Mouse (Mus musculus) left cerebral cortex, postnatal 10 days (tissue): ENCODE data around the gene Methig1. TPM values are rescaled to one million over a fixed set of nuclear protein-coding genes. Genes with fewer than 3 reads are reported as not detected.
"Not testable (repeated sequence)": the region's sequence is repeated elsewhere in the genome, so short reads cannot be mapped to it uniquely, and the experiment has no call there.

Experiments
- DNase-seq, 2 experiments: peaks; one replicate each; pipeline ENCODE4 v3.0.0; 2021 to 2022; ENCODE audit warnings: low spot score in 2 of 2, mixed read lengths in 1 of 2; ENCODE audit errors: extremely low spot score in 1 of 2
- intact Hi-C: fragments of 180-260 bp; cut with DNase I; formaldehyde crosslinking; loops from one replicate; pipeline ENCODE4 v1.15.1; 2025
- total RNA-seq, 2 experiments: library from RNA; stranded (reverse); gene quantifications; 2 replicates each; pipeline ENCODE4 v1.2.3; 2021

Gene Methig1
- total RNA-seq, 2 experiments from 2014 or later, result not detected

- intact Hi-C loops, DNase-seq: not testable (repeated sequence)
Measured at GRCm38 (mm10) chr15:100332077-100332961, 20.6 kb upstream of the Methig1 start.

DNA sequence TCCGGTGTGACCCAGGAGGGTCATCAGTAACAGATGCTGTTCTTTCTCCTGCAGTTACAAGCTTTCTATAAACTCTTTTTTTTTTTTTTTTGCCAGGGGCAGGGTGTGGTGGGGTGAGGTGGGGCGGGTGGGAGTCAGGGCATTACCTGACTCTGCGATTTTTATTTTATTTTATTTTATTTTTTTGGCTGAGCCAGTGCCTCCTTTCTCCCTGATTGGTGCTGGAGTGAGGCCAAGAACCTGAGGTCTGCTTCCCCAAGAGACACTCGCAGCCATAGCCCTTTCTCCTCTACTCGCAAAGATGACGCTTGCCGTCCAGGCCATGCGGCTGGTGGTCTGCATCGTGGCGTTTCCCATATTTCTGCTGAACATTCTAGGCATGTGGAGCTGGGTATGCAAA, 18.3 kb upstream of the Methig1 start, which contains the start of gene Mettl7a3:
TSS of gene Mettl7a3 (plus strand) at position 301 of the 400 bp plus-strand sequence.
- no peak for DNase-seq
- intact Hi-C loops, result no loop called here

GRCm38 (mm10) chr15:100337328-100337727, 15.6 kb upstream of the Methig1 start:
- DNase-seq, intact Hi-C loops: not testable (repeated sequence)

- intact Hi-C loops, result not testable (repeated sequence)
- peak in 1 of 2 experiments; percentile 62 for DNase-seq
Measured at GRCm38 (mm10) chr15:100337847-100338246, 15.1 kb upstream of the Methig1 start.

DNA sequence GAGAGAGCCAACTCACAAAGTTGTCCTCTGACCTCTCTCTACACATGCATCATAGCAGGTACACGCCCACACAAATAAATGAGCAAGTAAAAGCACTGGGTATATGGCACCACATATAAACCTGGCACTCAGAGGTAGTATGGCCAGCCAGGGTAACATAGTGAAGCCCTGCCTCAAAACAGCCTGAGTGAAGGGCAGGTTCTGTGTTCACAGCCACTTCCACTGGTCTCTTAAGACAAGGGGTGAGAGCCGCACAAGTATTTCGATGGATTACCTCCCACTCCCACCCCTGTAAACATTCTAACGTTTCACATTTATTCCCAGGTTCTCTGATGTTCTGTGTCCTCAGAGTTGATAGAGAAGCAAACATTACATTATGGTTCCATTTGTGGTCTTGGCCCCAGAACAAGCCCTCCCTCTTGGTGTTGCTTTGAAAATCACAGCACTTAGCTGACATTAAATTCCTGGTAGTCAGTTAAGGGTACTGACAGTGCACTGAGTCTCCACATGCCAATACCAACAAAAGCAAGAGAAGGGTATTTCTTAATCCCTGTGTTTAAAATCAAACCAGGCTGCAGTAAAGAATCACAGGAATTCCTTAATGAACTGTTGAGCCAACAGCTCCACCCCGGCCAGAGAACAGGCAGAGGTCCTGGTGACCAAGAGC, 11.5 kb upstream of the Methig1 start:
- DNase-seq, intact Hi-C loops: not testable (repeated sequence)

- intact Hi-C loops, result no loop called here
- DNase-seq, result no peak
Measured at GRCm38 (mm10) chr15:100345484-100345883, 7.5 kb upstream of the Methig1 start.

DNA sequence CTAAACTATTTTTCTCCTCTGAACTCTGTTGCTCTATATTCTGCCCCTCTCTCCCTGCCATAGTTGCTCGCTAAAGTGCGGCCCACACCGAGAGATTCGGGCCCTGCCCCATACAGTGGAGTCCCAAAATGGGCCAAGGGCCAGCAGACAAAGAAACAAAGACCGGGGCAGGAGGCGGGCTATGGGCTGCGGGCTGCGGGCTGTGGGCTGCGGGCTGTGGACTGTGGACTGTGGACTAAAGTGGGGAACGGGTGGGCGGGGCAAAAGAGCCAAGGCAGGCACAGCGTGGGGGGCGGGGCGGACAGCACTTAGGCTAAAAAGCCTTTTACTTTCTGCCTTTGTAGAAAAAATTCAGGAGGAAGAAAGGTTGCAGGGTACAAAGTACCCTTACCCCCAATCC, 6.2 kb upstream of the Methig1 start:
- intact Hi-C loops, result no loop called here
- no peak for DNase-seq

- intact Hi-C loops, result no loop called here
- no peak for DNase-seq
Measured at GRCm38 (mm10) chr15:100349496-100349895, 3.5 kb upstream of the Methig1 start.

DNA sequence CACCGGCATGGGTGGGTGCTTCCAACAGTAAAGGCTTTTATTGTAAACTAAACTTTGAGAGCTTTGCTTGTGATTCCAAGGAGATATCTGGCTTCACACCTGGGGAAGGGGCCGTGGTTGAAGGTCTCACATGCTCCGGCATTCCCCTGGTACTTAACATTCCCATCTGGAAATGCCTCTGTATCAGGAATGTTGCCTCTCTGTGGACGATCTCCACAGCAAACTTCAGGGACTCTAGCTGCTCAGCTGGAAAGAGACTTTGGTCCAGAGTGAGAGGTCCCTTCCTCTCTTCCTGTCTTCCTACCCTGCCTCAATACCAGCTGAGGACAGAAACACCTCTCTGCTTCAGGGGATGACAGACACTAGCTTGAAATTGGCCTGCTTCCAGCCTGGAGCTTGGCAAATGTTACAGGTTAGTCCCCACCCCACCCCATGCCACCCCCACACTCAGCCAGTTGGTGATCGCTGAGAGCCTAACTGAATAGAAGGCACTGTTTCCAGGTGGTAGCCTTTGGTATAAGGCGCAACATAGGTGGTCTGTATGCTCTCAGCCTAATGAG, 1.4 kb upstream of the Methig1 start:
- no peak for DNase-seq
- intact Hi-C loops, result no loop called here

DNA sequence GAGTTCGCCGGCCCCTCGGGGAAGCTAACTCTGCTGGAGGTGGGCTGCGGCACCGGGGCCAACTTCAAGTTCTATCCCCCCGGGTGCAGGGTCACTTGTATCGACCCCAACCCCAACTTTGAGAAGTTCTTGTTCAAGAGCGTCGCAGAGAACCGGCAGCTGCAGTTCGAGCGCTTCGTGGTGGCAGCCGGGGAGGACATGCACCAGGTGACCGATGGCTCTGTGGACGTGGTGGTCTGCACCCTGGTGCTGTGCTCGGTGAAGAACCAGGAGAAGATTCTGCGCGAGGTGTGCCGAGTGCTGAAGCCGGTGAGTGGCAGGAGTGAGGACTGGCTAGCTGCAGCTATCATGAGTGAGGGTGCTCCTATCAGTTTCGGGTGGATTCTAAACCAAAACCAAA, 450 bp downstream of the Methig1 start:
- DNase-seq, intact Hi-C loops: not testable (repeated sequence)

DNA sequence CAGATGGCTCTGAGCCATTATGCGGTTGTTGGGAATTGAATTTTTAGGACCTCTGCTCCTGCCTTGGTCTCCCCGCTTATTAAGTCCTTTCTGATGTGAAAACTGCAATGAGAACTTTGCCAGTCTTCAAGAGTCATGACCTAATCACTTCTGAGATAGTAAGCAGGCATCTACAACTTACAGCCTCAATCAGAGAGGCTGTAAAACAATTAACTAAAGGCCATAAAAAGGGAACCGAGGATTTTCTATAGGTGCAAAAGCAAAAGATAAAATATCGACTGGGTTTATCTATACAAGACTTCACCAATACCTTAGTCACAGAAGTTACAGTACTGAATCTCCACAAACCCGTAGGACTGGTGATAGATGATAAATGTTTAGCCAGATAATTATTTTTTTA, 2.9 kb downstream of the Methig1 start:
- intact Hi-C loops, result no loop called here
- DNase-seq, result no peak

DNA sequence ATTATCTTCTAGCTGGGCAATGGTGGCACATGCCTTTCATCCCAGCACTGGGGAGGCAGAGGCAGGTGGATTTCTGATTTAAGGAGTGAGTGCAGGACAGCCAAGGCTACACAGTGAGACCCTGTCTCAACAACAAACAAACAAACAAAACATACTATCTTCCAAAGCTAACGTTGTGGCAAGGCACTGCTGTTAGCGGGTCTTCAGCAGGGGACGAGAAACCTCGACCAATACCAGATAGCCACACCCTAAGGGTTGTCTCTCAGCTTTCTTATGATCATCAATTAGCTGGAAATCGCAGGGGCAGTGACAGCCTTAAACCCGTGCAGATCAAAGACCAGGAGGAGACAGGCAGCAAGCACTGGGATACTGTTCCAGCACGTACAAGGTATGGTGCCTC, 11.3 kb downstream of the Methig1 start, which contains the start of gene Higd1c:
TSS of gene Higd1c (plus strand) at position 301 of the 400 bp plus-strand sequence.
- DNase-seq, result no peak
- intact Hi-C loops, result no loop called here

GRCm38 (mm10) chr15:100365967-100366366, 13.0 kb downstream of the Methig1 start:
- intact Hi-C loops, DNase-seq: not testable (repeated sequence)

- no peak for DNase-seq
- intact Hi-C loops, result no loop called here
Measured at GRCm38 (mm10) chr15:100367119-100367518, 14.2 kb downstream of the Methig1 start.

DNA sequence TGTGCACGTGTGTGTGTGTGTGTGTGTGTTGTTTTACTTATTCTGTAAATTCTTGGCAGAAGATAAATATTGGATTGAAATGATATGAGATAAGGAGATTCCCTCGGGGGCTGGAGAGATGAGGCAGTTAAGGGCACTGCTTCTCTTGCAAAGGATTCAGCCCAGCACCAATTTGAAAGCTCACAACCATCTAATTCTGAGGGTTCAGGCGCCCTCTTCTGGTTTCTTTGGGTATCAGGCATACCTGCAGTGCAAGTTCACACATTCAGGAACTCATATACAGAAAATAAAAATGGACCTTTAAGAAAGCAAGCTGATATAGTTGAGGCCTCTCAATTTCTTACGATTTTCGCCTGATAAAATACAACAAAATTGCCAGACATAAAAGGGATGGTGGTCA, 22.1 kb downstream of the Methig1 start:
- intact Hi-C loops, result loop anchor here (10.0 kb wide), 1 partner anchor 350 kb away; no protein-coding TSS in a partner anchor
- DNase-seq, result peak; percentile 67 to 69

GRCm38 (mm10) chr15:100377847-100378505, 25.0 kb downstream of the Methig1 start:
- peak in 1 of 2 experiments; percentile 22 for DNase-seq
- intact Hi-C loops, result loop anchor here (10.0 kb wide), 1 partner anchor 353 kb away; no protein-coding TSS in a partner anchor

GRCm38 (mm10) chr15:100379658-100380057, 26.7 kb downstream of the Methig1 start:
- intact Hi-C loops, result loop anchor here (10.0 kb wide), 1 partner anchor 355 kb away; no protein-coding TSS in a partner anchor
- peak in 1 of 2 experiments; percentile 3 for DNase-seq

GRCm38 (mm10) chr15:100380104-100380503, 27.2 kb downstream of the Methig1 start:
- intact Hi-C loops, result no loop called here
- peak in 1 of 2 experiments; percentile 3 for DNase-seq

GRCm38 (mm10) chr15:100385705-100386104, 32.8 kb downstream of the Methig1 start:
- intact Hi-C loops, result no loop called here
- no peak for DNase-seq
